ENCODE assay signal across 17 mouse cellular contexts in genomic region chr5:73573789-73574188, GRCm38 (mm10). TPM values are rescaled to one million over a fixed set of nuclear protein-coding genes. Genes with fewer than 3 reads are reported as not detected.
DNase-seq lines count a peak whose midpoint lies in the region; TF ChIP-seq lines count a peak whose summit lies in the region.
"Had no signal": no experiment of that assay in that cellular context is flagged by ENCODE, and none has a peak within 500 bp of the region (broad histone marks: within the 10 kb centered on the region; RNA-seq: fewer than 3 reads in every experiment).

No protein-coding gene starts in this region.

- peak; percentile 78 for DNase-seq in gastrocnemius, adult 2 months
- DNase-seq in gastrocnemius, postnatal 10 days, result no peak
- peak; percentile 30 to 46 for DNase-seq in lung, adult 18-20 months
- DNase-seq in lung, postnatal 14 days, result no peak
- DNase-seq in forelimb bud, embryonic 11.5 days (ENCODE audit: low read depth, low spot score), result peak; percentile 16
- DNase-seq in lung, postnatal 25 days (ENCODE audit: low spot score), result peak; percentile 50
- DNase-seq in testis, postnatal 10 days (ENCODE audit: low spot score), result no peak
- DNase-seq: cerebellum, adult 18-20 months; cerebellum, postnatal 36 days; thymus, adult 2 months had no signal

- TF ChIP-seq CTCF in gastrocnemius, adult 2 months (IDR thresholded peaks at IDR 0.05), result no peak

- H3K27ac ChIP-seq in gastrocnemius, adult 2 months, result peak overlapping the region; percentile 74
- H3K27ac ChIP-seq: forebrain, embryonic 15.5 days; heart, embryonic 13.5 days; left cerebral cortex, adult 2 months; liver, embryonic 12.5 days; midbrain, embryonic 12.5 days had no signal

- H3K4me3 ChIP-seq in gastrocnemius, adult 2 months, result no peak overlapping the region
- H3K4me3 ChIP-seq: forebrain, embryonic 15.5 days; heart, embryonic 13.5 days; left cerebral cortex, adult 2 months; liver, embryonic 12.5 days; midbrain, embryonic 12.5 days; myocyte had no signal

- intact Hi-C loops in gastrocnemius, adult 2 months (cut with DNase I), result no loop called here

RNA-seq across cellular contexts. Expression of gene Lrrc66, which starts 58.5 kb away (rescaled TPM):
- total RNA-seq in gastrocnemius, adult 2 months (2021), result not detected
- not detected for total RNA-seq in gastrocnemius, postnatal 10 days (2021)
- total RNA-seq: left cerebral cortex, adult 2 months; neutrophil, adult 5-6 weeks had no signal

Comparison
In these comparisons a context has a peak if more than half of its experiments do, and no peak if none do; other contexts are left out.
1. DNase-seq: peak in gastrocnemius, adult 2 months (single experiment), lung, adult 18-20 months (2 of 2), forelimb bud, embryonic 11.5 days (single experiment) and lung, postnatal 25 days (single experiment); none in gastrocnemius, postnatal 10 days (single experiment), lung, postnatal 14 days (single experiment) and testis, postnatal 10 days (single experiment).